13 mouse cellular contexts compared by ENCODE assay signal in the genomic region with DNA sequence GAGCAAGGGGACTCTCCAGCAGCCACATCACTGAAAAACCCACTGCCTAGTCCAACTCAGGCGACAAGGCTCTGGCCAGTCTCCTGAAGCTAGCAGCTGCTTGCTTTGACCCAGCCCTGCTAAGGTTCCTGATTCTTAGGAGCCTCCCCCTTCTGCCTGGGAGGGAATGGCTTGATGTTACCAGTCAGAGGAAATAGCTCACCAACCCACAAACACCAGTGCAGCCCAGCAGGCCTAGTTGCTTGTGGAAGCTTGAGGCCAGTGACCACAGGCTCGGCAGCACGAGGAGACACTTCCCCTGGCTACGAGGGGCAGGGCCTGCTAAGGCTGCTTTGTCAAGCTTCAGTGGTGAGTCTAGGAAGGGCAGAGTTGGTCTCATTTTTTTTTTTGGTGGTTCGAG. TPM values are rescaled to one million over a fixed set of nuclear protein-coding genes. Genes with fewer than 3 reads are reported as not detected.
DNase-seq lines count a peak whose midpoint lies in the region; ATAC-seq and TF ChIP-seq lines count a peak whose summit lies in the region.
"Had no signal": no experiment of that assay in that cellular context is flagged by ENCODE, and none has a peak within 500 bp of the region (broad histone marks: within the 10 kb centered on the region; RNA-seq: fewer than 3 reads in every experiment).

No protein-coding gene starts in this region.

- 0 out of 2 replicates have a peak, but pooled peaks have one; percentile 13 for ATAC-seq in liver, embryonic 14.5 days (ENCODE audit: insufficient read depth)
- ATAC-seq in erythroblast, adult 5-6 weeks (replicated peaks; ENCODE audit: low FRiP score, poor library complexity, severe bottlenecking), result no peak
- ATAC-seq: forebrain, embryonic 16.5 days had no signal

- 19% methylated on average over 5 of the region's 5 CpGs for WGBS in liver, embryonic 14.5 days (ENCODE audit: insufficient replicate concordance)

- TF ChIP-seq EP300 in liver, embryonic 14.5 days (IDR thresholded peaks at IDR 0.05; ENCODE audit: low read depth), result no peak

- no peak for TF ChIP-seq CTCF in liver, embryonic 14.5 days (IDR thresholded peaks at IDR 0.05; ENCODE audit: low read depth)

- no peaks in the 10 kb centered on the region for H3K36me3 ChIP-seq in liver, embryonic 14.5 days (replicated peaks; ENCODE audit: control insufficient read depth, insufficient read depth, low read depth)
- no peaks in the 10 kb centered on the region for H3K36me3 ChIP-seq in myocyte (ENCODE audit: control insufficient read depth, insufficient read depth)
- H3K36me3 ChIP-seq: hindbrain, embryonic 15.5 days had no signal

- H3K9me3 ChIP-seq in liver, embryonic 14.5 days (ENCODE audit: control insufficient read depth, low read length), result no peaks in the 10 kb centered on the region
- H3K9me3 ChIP-seq: hindbrain, embryonic 15.5 days; neural tube, embryonic 12.5 days had no signal

- H3K79me2 ChIP-seq in myocyte (ENCODE audit: control insufficient read depth, insufficient read depth), result no peaks in the 10 kb centered on the region

- no peaks in the 10 kb centered on the region for H3K27me3 ChIP-seq in liver, embryonic 14.5 days (ENCODE audit: control insufficient read depth, insufficient read depth, low read length)
- H3K27me3 ChIP-seq in myocyte (ENCODE audit: control insufficient read depth, insufficient read depth, insufficient read length), result no peaks in the 10 kb centered on the region
- H3K27me3 ChIP-seq: hindbrain, embryonic 15.5 days; neural tube, embryonic 12.5 days had no signal

- no peak overlapping the region for H3K9ac ChIP-seq in liver, embryonic 14.5 days (replicated peaks)
- H3K9ac ChIP-seq: hindbrain, embryonic 15.5 days; neural tube, embryonic 12.5 days had no signal

- no peak overlapping the region for H3ac ChIP-seq in myocyte (ENCODE audit: control insufficient read depth, insufficient read length)

- H3K4me1 ChIP-seq in liver, embryonic 14.5 days (replicated peaks; ENCODE audit: control insufficient read depth in 2 of 2, insufficient read depth in 2 of 2, low read length in 1 of 2), result no peaks in the 10 kb centered on the region; a peak in 1 of 4 replicates
- H3K4me1 ChIP-seq: hindbrain, embryonic 15.5 days; neural tube, embryonic 12.5 days had no signal

- no peak overlapping the region for H3K4me3 ChIP-seq in liver, embryonic 14.5 days (ENCODE audit: insufficient read depth in 1 of 2, low read depth in 2 of 2, low read length in 2 of 2)
- H3K4me3 ChIP-seq in myocyte, result no peak overlapping the region
- H3K4me3 ChIP-seq: heart, adult 2 months; hindbrain, embryonic 15.5 days; neural tube, embryonic 12.5 days had no signal

- no peak overlapping the region for H3K27ac ChIP-seq in liver, embryonic 14.5 days
- H3K27ac ChIP-seq: heart, adult 2 months; hindbrain, embryonic 15.5 days; neural tube, embryonic 12.5 days had no signal

- DNase-seq in lung, adult 18-20 months, result peak; percentile 55 to 62
- DNase-seq in lung, postnatal 14 days, result no peak
- peak; percentile 64 for DNase-seq in brain, adult 2 months (ENCODE audit: low read depth, low spot score)
- DNase-seq in liver, embryonic 14.5 days (ENCODE audit: low read depth in 3 of 3, low spot score in 3 of 3), result no peak
- DNase-seq in kidney, adult 18-20 months, result no peak
- DNase-seq: cerebellum, adult 11-12 months; kidney, postnatal 25 days had no signal

- no peak overlapping the region for H3K4me2 ChIP-seq in liver, embryonic 14.5 days (ENCODE audit: low read depth)
- H3K4me2 ChIP-seq in myocyte (ENCODE audit: low read depth), result peak overlapping the region; percentile 14
- H3K4me2 ChIP-seq: hindbrain, embryonic 15.5 days; neural tube, embryonic 12.5 days had no signal

- no peak for TF ChIP-seq POLR2A in myocyte (IDR thresholded peaks at IDR 0.05; ENCODE audit: insufficient read length, low read depth)

TF ChIP-seq in myocyte, 11 proteins besides CTCF, POLR2A, EP300 and RAD21:
- TF ChIP-seq TCF12 (IDR thresholded peaks at IDR 0.05; ENCODE audit: insufficient read depth, poor library complexity, severe bottlenecking) (peak; percentile 13), SRF (IDR thresholded peaks at IDR 0.05; ENCODE audit: control insufficient read depth, insufficient read length, low read depth) (no peak), MYOG (IDR thresholded peaks at IDR 0.05; ENCODE audit: control insufficient read depth in 1 of 3, insufficient read depth in 1 of 3, insufficient read length in 2 of 3, low read depth in 2 of 3) (peak in 1 of 3 experiments; percentile 76), E2F4 (IDR thresholded peaks at IDR 0.05; ENCODE audit: insufficient read depth) (no peak), POLR2AphosphoS2 (IDR thresholded peaks at IDR 0.05; ENCODE audit: insufficient read length, low read depth) (peak; percentile 34), TCF3 (IDR thresholded peaks at IDR 0.05; ENCODE audit: insufficient read length, low read depth) (no peak), MYOD1 (IDR thresholded peaks at IDR 0.05; ENCODE audit: control insufficient read depth in 1 of 3, insufficient read length in 2 of 3, low read depth in 2 of 3) (peak in 2 of 3 experiments; percentile 6 to 40), REST (IDR thresholded peaks at IDR 0.05; ENCODE audit: insufficient read depth, insufficient read length) (no peak), USF1 (IDR thresholded peaks at IDR 0.05; ENCODE audit: low read depth) (no peak), CEBPB (IDR thresholded peaks at IDR 0.05; ENCODE audit: insufficient read depth, poor library complexity, severe bottlenecking) (no peak)

RNA-seq across cellular contexts. Expression of a gene that starts 11.9 kb away (rescaled TPM):
- 13.5 and 15.2 TPM in 2 replicates for polyA plus RNA-seq in liver, embryonic 14.5 days (2012; rRNA removed)
- polyA plus RNA-seq in liver, embryonic 14.5 days (2014; fragmentation: Nextera tagmentation; extraction: Ambion mirVana), result 25.2 and 27.2 TPM in 2 replicates
- polyA plus RNA-seq in myocyte (2012; fragmentation: generic; extraction: Trizol), result 60.5 TPM
- total RNA-seq in erythroblast, adult 5-6 weeks (2015; ENCODE audit: low replicate concordance), result 5.9 and 7.7 TPM in 2 replicates
- total RNA-seq in erythroblast, adult 5-6 weeks (2017; ENCODE audit: low replicate concordance), result 3.5 and 6.7 TPM in 2 replicates

RNA-seq across cellular contexts. Expression of a gene that starts 17.4 kb away (rescaled TPM):
- 5.6 and 6.3 TPM in 2 replicates for polyA plus RNA-seq in liver, embryonic 14.5 days (2012; rRNA removed)
- 4.2 and 4.8 TPM in 2 replicates for polyA plus RNA-seq in liver, embryonic 14.5 days (2014; fragmentation: Nextera tagmentation; extraction: Ambion mirVana)
- 23.0 TPM for polyA plus RNA-seq in myocyte (2012; fragmentation: generic; extraction: Trizol)
- 0.42 and 3.5 TPM in 2 replicates for total RNA-seq in erythroblast, adult 5-6 weeks (2015; ENCODE audit: low replicate concordance)
- 1.6 and 2.5 TPM in 2 replicates for total RNA-seq in erythroblast, adult 5-6 weeks (2017; ENCODE audit: low replicate concordance)

Comparison
In these comparisons a context has a peak if more than half of its experiments do, and no peak if none do; other contexts are left out.
1. DNase-seq: peak in lung, adult 18-20 months (2 of 2) and brain, adult 2 months (single experiment); none in lung, postnatal 14 days (single experiment), liver, embryonic 14.5 days (0 of 3) and kidney, adult 18-20 months (single experiment).